Mouse (Mus musculus) regulatory T cell (primary cell): Measurements from ENCODE around the gene Qrfpr.

Experiments used
- in situ Hi-C: fragments of 300-600 bp; cut with MboI, MseI; formaldehyde crosslinking; loops from one replicate; pipeline ENCODE4 v1.15.1; 2025; ENCODE audit warnings: high pct_unique_total_duplicates

Gene Qrfpr

GRCm38 (mm10) chr3:36221743-36222682, at the start of gene Qrfpr:
Gene Qrfpr, minus strand, starts transcription at chr3:36222313.
- in situ Hi-C loops = no loop called here

GRCm38 (mm10) chr3:36263873-36264272, 41.8 kb upstream of the Qrfpr start:
- in situ Hi-C loops = no loop called here

- in situ Hi-C loops = no loop called here
Observed at GRCm38 (mm10) chr3:36263265-36263664, 41.2 kb upstream of the Qrfpr start.

DNA sequence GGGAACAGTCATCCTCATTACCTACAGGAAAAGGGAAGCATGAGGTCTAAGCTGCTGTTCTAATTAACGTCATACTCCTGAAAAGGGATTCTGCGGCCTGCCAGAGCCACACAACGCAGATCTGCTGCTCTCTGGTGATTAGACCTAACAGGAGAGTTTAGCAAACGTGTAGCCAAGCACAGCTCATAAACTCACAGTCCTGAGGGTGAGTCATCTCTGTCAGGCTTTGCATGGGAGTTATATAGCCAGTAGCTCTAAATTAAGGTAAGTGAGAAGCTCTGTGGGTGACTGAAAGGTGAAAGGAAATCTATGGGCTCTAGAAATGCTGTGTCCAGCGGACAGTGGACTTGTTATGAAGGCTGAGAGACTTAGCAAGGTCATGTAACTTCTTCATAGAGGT, 28.5 kb upstream of the Qrfpr start:
- in situ Hi-C loops = no loop called here

DNA sequence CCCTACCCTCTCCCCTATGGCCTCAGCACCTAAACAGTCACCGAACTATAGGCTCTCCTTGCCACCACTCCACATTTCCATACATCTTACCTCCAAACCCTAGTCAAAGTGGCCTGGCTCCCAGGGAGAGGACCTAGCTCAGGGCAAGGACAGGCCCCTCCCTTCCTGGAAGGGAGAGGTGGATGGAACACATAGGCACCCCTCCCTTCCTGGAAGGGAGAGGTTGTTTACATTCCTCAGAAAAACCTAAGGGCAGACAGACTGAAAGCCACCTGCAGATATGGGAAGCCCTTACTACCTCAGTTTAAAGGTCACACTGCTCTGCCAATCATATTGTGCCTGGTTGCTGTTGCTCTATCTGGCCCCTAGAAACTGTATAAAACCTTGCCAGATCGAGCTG, 26.3 kb upstream of the Qrfpr start:
- in situ Hi-C loops = no loop called here

GRCm38 (mm10) chr3:36229941-36230340, 7.8 kb upstream of the Qrfpr start:
- in situ Hi-C loops = no loop called here

GRCm38 (mm10) chr3:36227246-36227645, 5.1 kb upstream of the Qrfpr start:
- in situ Hi-C loops = no loop called here

DNA sequence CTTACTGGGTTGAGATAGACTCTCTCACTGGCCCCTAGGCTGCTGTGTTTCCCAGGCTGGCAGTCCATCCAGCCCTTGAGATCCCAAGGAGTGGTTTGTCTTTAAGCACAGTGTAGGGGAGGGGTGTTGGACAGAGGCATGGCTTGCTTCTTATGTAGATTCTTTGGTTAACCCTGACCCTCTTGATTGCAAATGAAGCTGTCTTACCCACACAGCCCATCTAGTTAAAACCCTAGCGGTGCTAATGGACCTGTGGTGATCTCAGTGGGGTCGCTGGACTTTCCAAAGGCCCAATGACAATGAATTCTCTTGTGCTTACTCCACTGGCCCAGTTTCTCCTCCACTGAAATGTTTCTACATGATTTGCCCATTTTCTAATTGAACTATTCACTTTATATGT, 1.2 kb upstream of the Qrfpr start:
- in situ Hi-C loops = no loop called here

DNA sequence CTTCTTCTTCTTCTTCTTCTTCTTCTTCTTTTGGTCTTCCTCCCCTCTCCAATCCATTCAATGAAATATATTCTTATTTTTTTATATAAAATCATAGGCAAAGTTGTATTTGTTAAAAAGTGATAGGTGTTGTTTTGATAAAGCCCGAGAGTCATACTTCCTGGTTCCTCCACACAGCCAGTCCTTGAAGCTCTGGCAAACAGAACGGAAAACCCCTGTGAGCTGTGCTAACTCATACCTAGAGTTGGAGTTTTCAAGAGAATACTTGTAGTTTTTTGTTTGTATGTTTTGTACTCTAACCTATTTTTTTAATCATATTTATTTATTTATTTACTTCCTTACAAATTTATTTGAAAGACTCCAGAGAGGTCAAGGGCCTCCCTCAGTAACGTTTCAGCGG, 9.4 kb downstream of the Qrfpr start:
- in situ Hi-C loops = loop anchor here (5.0 kb wide), 2 partner anchors 215 to 285 kb away; no protein-coding TSS in a partner anchor

- in situ Hi-C loops = loop anchor here (5.0 kb wide), 2 partner anchors 216 to 286 kb away; no protein-coding TSS in a partner anchor
Observed at GRCm38 (mm10) chr3:36210939-36211338, 11.2 kb downstream of the Qrfpr start.

DNA sequence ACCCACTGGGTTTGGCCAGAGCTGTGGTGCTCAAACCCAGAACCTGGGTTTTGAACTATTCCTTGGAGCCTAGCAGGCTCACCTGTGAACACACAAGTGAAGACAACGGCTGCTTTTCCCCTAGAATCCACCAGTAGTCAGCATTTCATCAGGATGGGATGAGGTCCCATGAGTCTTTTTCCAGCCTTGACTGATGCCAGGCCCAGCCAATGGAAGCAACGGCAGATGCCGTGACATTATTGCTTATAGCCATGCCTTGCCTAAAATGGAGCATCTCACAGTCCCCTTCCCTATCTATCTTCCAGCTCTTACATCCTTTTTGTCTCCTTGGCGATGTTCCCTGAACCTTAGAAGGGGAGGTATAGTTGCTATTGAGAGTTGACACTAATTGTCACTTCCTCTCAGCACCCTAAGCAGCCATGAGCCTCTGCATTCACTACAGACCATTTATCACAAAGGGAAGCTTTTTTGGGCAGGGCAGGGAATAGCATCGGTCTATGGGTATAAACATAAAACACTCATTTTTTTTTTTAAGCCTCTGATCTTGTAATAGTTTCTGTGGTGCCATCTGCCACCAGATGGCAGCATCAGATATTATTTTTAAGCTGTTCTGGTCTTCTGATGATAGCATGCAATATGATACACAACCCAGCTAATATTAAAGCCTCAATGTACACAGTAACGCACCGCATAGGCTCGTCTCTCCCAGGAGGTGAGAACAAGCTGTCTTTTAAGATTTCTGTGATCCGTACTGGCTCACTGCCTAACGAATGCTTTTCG, 12.1 kb downstream of the Qrfpr start:
- in situ Hi-C loops = loop anchor here (5.0 kb wide), 2 partner anchors 217 to 287 kb away; no protein-coding TSS in a partner anchor

DNA sequence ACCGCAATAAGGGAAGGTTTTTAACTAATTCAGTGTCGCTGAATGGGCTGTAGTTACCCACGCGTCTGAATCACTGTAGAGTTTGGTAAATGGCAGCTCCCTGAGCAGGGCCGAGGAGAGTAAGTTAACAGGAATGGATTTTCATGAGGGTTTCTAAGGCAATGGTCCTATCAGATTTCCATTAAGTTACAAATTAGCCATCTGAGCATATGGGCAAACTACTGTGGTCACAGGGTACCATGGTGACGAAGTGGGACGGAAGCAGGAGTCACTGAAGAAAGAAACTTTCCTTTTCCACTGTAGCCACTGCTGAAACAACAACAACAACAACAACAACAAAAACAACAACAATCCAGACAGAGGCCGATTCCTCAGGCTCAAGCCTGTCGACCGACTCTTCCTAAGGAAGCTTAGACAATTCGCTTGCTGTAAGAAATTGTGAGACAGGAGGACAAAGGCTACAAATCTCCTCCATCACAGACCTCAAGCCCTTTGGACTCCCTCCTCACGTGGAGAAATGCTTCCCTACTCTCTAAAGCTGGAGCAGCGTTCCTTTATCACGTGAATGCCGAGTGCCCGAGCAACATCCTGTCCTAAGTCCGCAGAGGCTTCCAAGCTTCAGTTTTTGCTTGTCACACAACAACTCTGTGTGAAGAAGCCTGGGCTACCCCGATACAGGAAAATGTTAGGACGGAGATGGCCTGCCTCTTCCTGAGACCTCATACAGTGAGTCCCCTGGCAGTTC, 14.4 kb downstream of the Qrfpr start:
- in situ Hi-C loops = no loop called here

DNA sequence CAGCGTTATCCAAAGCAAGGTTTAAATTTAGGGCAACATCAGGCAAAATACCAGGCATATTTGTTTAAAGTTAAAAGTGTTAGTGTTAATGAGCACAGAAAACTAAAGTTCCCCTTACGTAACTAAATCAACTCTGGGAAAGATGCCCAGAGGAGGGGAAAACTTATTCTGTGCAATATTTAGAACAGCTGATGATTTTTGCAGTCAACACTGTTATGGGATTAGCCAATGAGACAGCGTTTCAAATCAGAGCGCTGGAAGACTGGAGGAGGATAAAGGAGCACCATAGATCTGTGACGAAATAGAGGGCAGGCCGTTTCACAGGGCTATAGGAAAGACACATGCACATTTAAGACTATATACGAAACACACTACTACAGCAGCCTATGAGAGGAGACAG, 19.2 kb downstream of the Qrfpr start:
- in situ Hi-C loops = no loop called here

DNA sequence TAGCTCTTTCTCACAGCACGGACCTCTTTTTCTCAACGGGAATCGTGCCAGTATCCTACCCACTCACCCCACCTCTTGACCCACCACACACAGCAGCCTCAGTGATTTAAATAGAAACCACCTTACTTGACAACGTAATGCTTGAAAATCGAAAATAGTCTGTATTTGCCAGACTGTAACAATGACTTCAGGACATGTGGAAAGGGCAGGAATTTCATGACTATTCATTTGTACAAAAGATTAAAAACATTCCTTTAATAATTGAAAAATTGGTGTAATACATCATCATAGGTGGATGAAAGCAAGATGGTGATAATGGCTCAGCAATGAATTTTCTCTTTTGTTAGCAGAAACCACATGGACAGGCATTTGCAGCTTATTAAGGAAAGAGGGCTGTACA, 21.0 kb downstream of the Qrfpr start:
- in situ Hi-C loops = no loop called here

DNA sequence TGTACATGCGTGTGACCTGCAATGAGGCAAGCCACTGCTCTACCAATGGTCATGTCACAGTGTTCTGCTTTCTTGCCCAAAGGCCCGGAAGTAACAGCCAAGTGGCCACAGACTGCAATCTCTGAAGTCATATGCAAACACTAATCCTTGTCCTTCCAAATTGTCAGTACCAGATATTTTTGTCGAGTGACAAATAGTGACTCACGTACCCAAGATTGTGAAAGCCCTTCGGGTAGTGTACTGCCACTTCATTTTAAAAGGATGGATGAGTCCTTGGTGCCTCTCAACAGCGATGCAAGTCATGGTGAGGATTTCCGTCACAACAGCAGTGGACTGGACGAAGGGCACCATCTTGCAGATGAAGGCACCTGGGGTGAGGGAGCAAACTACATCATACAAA, 32.9 kb downstream of the Qrfpr start:
- in situ Hi-C loops = no loop called here

GRCm38 (mm10) chr3:36186510-36186909, 35.6 kb downstream of the Qrfpr start:
- in situ Hi-C loops = no loop called here

DNA sequence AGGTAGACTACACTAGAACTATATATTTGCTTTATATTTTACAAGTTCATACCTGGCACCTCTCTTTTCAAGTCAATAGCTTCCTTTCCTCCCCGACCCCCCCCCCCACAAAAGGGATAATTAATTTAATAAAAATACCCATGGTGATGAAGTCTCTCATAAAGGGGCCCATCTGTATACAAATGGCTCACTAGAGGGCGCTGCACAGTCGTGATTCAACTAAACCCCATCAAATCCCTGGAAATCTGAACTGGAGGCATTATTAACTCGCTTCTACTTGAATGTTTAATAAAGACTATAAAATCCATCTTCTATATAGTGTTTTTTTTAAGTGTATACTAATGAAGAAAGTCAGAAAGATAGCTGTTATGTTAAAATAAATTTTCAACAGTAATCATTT, 40.6 kb downstream of the Qrfpr start:
- in situ Hi-C loops = no loop called here

DNA sequence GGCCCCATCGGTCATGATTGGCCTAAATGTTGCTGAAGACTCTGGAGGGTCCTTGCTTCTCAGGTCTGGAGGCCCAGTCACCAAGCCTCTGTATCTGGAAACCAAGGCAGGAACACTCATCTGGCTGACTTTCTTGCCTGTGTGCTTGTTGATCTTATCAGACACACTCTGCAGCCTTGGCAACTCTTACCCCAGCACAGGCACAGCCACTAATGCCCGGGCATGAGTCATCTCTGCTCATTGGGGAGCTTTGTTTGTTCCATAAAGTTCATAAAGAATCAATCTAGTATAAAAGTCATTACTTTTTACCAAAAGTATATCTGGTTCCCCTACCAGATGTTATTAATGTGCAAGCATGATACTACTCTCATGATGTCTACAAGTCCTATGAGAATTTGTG, 48.4 kb downstream of the Qrfpr start:
- in situ Hi-C loops = no loop called here

DNA sequence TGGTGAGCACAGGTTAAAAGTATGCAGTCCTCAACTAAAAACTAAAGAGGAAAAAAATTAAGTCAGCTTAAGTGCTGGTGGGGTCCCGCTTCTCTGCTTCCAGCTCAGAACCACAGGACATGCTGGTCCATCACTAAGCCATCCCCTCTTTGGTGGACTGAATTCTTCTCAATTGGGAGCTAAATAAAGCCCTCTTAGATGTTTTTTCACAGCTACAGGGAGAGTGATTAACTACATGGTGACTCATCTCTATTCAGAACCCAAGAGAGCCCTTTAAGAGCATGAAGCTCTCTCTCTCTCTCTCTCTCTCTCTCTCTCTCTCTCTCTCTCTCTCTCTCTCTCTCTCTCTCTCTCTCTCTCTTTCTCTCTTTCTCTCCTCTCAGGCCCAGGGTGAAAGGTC, 50.8 kb downstream of the Qrfpr start:
- in situ Hi-C loops = no loop called here

DNA sequence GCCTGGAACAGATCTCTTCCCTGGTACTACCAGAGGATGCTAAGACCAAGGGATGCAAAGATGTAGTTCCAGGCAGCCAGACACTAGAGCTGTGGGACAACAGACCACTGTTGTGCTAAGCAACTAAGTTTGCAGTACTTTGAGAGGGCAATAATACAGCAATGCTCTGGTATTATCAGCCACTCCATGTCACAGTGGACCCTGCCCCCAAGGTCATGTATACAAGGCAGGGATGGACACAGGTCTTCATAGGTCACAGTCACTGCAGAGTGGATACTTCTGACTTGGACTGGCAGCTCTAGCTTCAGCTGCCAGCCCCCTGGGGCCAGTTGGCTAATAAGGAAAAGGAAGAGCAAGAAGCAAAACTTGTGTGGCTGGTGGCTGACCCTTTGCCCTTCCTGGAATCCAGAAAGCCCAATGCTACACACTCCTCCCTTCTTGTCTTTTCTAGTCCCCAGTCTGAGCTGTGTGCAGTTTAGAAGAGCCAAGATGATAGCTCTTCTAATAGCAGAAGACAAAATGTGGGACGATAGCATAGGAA, 51.4 kb downstream of the Qrfpr start:
- in situ Hi-C loops = no loop called here

DNA sequence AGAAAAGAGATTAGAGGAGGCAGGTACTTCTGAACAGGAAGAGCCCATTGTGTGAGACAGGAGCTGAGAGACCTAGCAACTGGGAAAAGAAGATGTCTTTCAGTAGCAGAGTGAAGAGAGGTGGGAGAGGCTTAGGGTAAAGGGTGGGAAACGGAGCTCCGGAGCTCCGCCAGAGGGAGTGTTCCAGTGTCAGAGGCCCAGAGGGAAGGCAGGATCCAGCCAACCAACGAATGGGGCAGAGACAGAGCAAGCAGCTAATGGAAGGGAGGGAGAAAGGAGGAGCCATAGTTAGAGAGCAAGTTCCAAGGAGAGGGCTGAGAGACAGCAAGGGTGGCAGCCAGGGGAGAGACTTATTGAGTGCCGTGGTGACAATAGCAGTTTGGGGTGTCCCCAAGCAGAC, 66.8 kb downstream of the Qrfpr start:
- in situ Hi-C loops = no loop called here
